Mouse (Mus musculus): ENCODE measurements around the gene Ccnf.
A peak's percentile ranks its signal among the peaks of the same experiment; 100 is the strongest.

Gene Ccnf

DNA sequence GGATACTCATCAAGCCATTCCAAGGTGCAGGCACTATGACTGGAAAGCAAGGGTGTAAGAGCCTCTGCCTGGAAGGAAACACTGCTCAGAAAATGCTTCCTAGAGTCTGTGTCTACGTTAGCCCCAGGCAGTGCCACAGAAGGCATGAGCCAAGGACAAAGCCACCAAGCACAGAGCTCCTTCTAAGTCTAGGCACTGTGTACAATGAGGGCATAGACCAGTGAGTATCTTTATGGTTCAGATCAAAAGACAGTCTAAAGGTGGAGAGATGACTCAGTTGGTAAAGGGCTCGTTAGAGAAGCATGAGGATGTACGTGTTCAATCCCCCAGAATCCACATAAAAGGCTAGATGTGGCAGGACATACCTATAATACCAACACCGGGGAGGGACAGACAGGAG lies 50.2 kb downstream of the Ccnf start:
- DNase-seq = no peak

DNA sequence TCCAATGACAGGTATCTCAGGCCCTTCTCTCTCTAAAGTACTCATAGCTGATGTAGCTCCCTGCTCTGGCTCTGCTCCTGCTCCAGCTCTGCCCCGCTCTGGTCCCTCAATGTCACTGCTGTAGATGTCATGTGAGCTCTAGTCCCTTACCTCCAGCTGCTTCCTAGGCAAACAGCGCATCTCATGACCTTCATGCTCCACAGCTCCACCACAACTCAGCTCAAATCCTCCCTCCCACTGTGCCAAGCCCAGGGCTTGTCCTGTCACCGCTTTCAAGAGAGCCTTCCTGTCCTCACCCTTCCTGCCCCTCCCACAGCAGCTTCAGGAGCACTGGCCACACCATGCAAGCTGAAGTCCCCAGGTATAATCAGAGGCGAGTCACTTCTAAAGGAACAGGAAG lies 51.5 kb downstream of the Ccnf start:
- DNase-seq = no peak

- DNase-seq = peak; percentile 55
Observed at GRCm38 (mm10) chr17:24199252-24199651, 52.0 kb downstream of the Ccnf start.

DNA sequence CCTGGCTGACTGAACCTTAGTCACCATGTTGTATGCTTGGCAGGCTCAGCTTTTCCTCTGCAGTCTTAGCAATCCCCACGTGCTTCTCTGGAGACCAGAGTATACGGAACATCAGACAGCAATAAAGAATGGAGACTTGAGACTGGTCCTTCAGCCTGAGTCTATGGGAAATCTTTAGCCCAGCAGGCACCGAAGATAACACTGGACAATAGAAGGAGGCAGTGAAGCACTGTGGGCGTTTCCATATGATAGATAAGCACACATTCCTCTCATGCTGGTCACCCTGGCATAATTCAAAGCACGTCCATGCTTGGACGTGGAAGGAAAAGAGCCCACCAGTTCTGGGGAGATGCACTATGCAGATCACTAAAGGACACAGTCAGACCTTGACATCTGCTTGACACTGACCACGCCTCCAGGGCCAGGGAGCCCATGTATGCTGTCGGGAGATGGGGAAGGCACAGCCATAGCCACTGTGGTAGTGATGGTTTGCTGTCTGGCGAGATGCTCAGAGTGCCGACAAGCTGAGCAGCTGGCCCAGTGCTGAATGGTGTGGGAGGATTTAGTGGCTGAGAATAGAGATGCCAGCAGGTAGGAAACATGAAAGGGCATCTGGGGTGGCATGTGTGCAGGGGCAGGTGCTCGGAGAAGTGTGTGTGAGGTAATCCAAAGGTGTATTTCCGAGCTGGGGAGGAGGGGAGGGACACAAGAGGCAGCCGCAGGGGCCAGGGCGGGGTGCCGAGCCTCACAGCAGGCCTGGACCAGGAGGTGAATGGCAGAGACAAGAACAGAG lies 54.1 kb downstream of the Ccnf start:
- no peak for DNase-seq

DNA sequence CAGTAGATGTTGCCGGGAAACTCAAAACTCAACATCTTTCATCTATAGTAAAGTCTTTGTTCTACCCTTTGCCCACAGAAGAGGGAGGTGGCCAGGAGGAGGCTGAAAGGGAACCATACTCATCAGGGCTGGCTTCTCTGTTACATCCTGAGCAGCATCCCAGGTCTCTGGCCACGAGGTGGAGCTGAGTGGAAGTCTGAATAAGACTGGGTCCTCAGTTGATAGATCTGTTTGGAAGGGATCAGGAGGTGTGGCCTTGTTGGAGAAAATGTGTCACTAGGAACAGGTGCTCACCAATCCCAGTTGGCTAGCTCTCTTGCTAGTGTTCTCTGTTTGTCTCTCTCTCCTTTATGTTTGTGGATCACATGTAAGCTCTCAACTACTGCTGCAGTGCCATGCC lies 55.9 kb downstream of the Ccnf start:
- DNase-seq = no peak

- DNase-seq = no peak
Observed at GRCm38 (mm10) chr17:24193769-24194168, 57.5 kb downstream of the Ccnf start.

DNA sequence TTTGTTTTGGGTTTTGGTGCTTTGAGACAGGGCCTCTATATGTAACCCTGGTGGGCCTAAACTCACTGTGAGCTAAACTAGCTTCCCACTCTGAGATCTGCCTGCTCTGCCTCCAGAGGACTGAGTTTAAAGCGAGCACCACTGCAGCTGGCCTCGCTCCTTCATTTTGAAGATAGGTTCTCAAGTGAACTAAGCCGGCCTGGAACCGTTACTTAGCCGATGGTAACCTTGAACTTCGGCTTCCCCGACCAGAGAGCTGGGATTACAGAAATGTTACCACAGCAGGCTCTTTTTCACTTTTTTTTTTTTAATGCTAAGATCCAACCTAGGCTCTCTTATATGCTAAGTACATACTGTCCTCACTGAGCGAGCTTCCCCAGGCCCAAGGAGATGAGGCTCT lies 58.0 kb downstream of the Ccnf start:
- DNase-seq = no peak

- no peak for DNase-seq
Observed at GRCm38 (mm10) chr17:24192848-24193247, 58.4 kb downstream of the Ccnf start.

- no peak for DNase-seq
Observed at GRCm38 (mm10) chr17:24191481-24191880, 59.8 kb downstream of the Ccnf start.

- no peak for DNase-seq
Observed at GRCm38 (mm10) chr17:24190934-24191333, 60.4 kb downstream of the Ccnf start.

DNA sequence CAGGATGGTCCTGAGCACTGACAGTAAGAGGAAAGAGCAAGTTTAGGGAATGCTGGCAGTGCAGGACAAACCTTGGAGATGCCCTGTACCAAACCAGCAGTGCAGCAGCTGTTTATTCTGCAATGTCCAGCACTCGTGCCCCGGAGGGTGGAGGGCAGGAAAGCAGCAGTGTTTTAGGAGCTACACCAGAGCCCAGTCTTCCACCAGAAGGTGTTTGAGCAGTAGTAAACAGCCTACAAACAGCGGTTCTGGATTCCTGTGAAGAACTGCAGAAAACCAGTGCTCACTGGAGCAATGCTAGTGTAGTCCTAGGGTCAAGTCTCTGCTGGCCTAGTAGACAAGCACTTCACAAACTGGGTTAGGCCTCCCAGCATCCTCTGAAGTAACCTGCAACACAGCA lies 77.0 kb downstream of the Ccnf start:
- no peak for DNase-seq

- peak; percentile 75 for DNase-seq
Observed at GRCm38 (mm10) chr17:24173423-24173822, 77.9 kb downstream of the Ccnf start.

Data from cerebellum, adult 8-10 months (tissue).